Mouse (Mus musculus) brain, embryonic 14.5 days (tissue): ENCODE results near the gene Cyp2g1.

Experiments
- CTCF ChIP-seq: fragments of 200-500 bp; IDR thresholded peaks from 2 replicates; pipeline ENCODE4 v1.5.1; 2012; ENCODE audit warnings: inconsistent platforms, mild to moderate bottlenecking, moderate library complexity, borderline replicate concordance; ENCODE audit not compliant: insufficient read depth, insufficient read length; ENCODE audit errors: extremely low read depth
- POLR2A ChIP-seq: fragments of 200-500 bp; IDR thresholded peaks from 2 replicates; pipeline ENCODE4 v1.6.1; 2012; ENCODE audit warnings: mild to moderate bottlenecking, inconsistent platforms, borderline replicate concordance; ENCODE audit not compliant: poor library complexity, insufficient read depth, insufficient read length, severe bottlenecking; ENCODE audit errors: extremely low read depth

DNA sequence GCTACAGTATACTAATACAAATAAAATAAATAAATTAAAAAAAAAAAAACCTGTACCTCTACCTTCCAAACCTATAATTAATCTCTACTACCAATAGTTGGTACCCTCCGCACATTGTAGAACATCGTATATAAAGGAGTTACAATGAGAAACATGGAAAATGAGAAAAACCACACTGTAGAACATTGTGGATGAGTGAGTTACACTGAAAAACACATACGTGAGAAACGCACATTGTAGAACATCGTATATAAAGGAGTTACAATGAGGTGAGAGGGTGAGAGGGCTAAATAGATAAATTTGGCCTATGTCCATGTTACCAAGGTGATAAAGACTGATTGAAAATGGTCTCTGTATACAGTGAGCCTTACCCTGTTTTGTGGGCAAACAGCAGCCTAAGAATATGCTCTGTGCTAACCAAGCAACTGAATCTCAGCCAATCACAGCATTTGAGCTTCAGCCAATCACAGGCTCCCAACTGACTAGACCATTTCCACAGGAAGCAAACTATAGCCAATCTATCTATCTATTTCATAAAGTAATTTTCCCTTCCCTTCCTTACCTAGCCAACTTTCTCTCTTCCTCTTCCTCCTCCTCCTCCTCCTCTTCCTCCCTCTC, 28.8 kb upstream of the Cyp2g1 start:
- TF ChIP-seq POLR2A (no peak), CTCF (no peak)
